Mouse (Mus musculus) midbrain, postnatal 0 days (tissue): ENCODE measurements around the gene Lmo2. TPM values are rescaled to one million over a fixed set of nuclear protein-coding genes. Genes with fewer than 3 reads are reported as not detected.

Experiments
- ATAC-seq: fragments of 200-750 bp; cut with Nextera tagmentation; 2 replicates; pipeline ENCODE4 v1.8.0; 2017; ENCODE audit warnings: moderate number of reproducible peaks, mild to moderate bottlenecking, moderate TSS enrichment, moderate library complexity; ENCODE audit not compliant: low FRiP score
- DNase-seq: peaks from one replicate; pipeline ENCODE4 v3.0.0-alpha.2; 2015; ENCODE audit warnings: low spot score
- H3K27ac ChIP-seq: fragments of 300-500 bp; sonication (generic); 2 replicates; pipeline ENCODE4 v1.5.1; 2014; ENCODE audit warnings: low read depth, mild to moderate bottlenecking, low read length, mixed read lengths
- H3K27me3 ChIP-seq: fragments of 300-500 bp; sonication (generic); 2 replicates; pipeline ENCODE4 v1.6.1; 2014; ENCODE audit warnings: low read length, control low read depth, mixed read lengths; ENCODE audit not compliant: insufficient read depth
- H3K36me3 ChIP-seq: fragments of 300-500 bp; sonication (generic); 2 replicates; pipeline ENCODE4 v1.6.1; 2014; ENCODE audit warnings: low read length, control low read depth, mixed read lengths; ENCODE audit not compliant: insufficient read depth
- H3K4me1 ChIP-seq: fragments of 300-500 bp; sonication (generic); 2 replicates; pipeline ENCODE4 v1.6.1; 2014; ENCODE audit warnings: mild to moderate bottlenecking, control low read depth, antibody characterized with exemption, low read length, mixed read lengths; ENCODE audit not compliant: insufficient read depth
- H3K4me2 ChIP-seq: fragments of 300-500 bp; sonication (generic); 2 replicates; pipeline ENCODE4 v1.6.1; 2014; ENCODE audit warnings: low read depth, mild to moderate bottlenecking, low read length, mixed read lengths; ENCODE audit not compliant: poor library complexity, severe bottlenecking
- H3K4me3 ChIP-seq: fragments of 300-500 bp; sonication (generic); 2 replicates; pipeline ENCODE4 v1.5.1; 2014; ENCODE audit warnings: low read depth, mild to moderate bottlenecking, low read length, moderate library complexity
- H3K9ac ChIP-seq: fragments of 300-500 bp; sonication (generic); replicated peaks from 2 replicates; pipeline ENCODE4 v1.6.1; 2014; ENCODE audit warnings: mild to moderate bottlenecking, low read length, moderate library complexity, mixed read lengths; ENCODE audit not compliant: poor library complexity, severe bottlenecking
- H3K9me3 ChIP-seq: fragments of 300-500 bp; sonication (generic); 2 replicates; pipeline ENCODE4 v1.6.1; 2016; ENCODE audit warnings: low read length, control low read depth
- CTCF ChIP-seq: IDR thresholded peaks from 2 replicates; pipeline ENCODE4 v1.5.1; 2016; ENCODE audit warnings: antibody characterized with exemption, mild to moderate bottlenecking
- WGBS: fragments of 180-500 bp; shearing (Covaris S2); extraction: QIAGEN DNeasy Blood & Tissue Kit; methylation state at CpG from one replicate; pipeline ENCODE4 v1.1.7; 2014; 5-methylcytosine and 5-hydroxymethylcytosine counted together
- polyA plus RNA-seq: library from polyadenylated mRNA; unstranded; fragments of >200 nt; fragmentation: Nextera tagmentation; extraction: Ambion mirVana; gene quantifications from 2 replicates; pipeline ENCODE4 v1.2.1, GENCODE M21; 2015
- total RNA-seq: library from RNA; depleted of rRNA; stranded (reverse); fragments of >200 nt; gene quantifications from 2 replicates; pipeline ENCODE4 v1.2.3, GENCODE M21; 2014; rRNA removed

The Lmo2 gene
- 16.1 and 22.2 TPM in 2 replicates for total RNA-seq
- polyA plus RNA-seq = 22.9 and 23.4 TPM in 2 replicates

DNA sequence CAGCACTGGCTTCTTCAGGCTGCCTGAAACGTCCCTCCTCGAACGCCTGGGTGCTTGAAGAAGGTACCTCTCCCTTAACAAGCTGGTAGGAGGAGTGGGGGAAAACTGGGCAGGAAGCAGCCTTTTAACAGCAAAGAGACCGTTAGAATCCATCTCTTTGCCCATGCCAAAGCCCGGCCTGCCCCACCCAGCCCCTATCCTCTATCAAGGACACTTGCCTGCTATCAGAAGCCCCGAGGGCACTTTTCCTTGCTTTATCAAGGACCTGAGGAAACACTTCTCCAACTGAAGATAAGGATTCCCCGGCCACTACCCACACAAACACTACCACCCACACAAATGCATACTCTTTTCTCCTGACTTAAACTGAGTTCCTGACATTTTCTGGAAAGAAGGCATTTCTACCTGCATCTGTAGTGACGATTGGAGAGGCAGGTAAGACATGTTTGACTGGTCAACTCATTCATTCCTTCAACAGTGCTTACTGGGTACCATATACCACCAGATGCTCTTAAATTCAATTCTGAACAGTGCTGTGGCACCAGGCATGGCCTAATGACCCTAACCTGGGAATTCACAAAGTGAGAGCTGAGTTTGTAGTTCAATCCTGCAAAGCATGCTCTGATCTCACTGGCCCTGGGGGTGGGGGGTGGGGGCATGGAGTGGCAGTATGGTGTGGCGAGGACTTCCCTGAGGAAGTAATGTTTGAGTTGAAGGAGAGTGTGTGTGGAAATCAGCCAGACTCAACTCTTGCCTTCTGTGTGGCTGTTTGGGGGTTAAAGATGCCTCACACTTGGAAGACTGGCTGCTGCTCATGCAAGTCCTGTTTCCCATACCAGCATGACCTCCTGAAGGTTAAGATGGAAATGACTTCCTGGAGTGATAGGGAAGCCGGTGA lies at the start of gene Lmo2:
TSS of gene Lmo2 (plus strand) at position 338 of the 898 bp plus-strand sequence.
- no peaks in the 10 kb centered on the region for H3K36me3 ChIP-seq
- DNase-seq = no peak
- H3K9ac ChIP-seq = no peak within 1 kb of the TSS
- no peak for ATAC-seq
- H3K4me1 ChIP-seq = no peaks in the 10 kb centered on the region
- 79% methylated on average over 10 of the region's 10 CpGs for WGBS
- no peak within 1 kb of the TSS for H3K4me3 ChIP-seq
- H3K27ac ChIP-seq = no peak within 1 kb of the TSS
- no peak within 1 kb of the TSS for H3K4me2 ChIP-seq
- H3K27me3 ChIP-seq = no peaks in the 10 kb centered on the region; the same call in 1 of the 2 replicates
- H3K9me3 ChIP-seq = no peaks in the 10 kb centered on the region
- TF ChIP-seq CTCF = no peak

- Histone ChIP-seq H3K4me2 (no peak overlapping the region), H3K4me1 (no peaks in the 10 kb centered on the region), H3K9me3 (no peaks in the 10 kb centered on the region), H3K9ac (no peak overlapping the region), H3K27me3 (no peaks in the 10 kb centered on the region), H3K27ac (no peak overlapping the region), H3K4me3 (no peak overlapping the region), H3K36me3 (no peaks in the 10 kb centered on the region)
- TF ChIP-seq CTCF = no peak
- peak; percentile 65 for DNase-seq
- 88% methylated on average over 5 of the region's 5 CpGs for WGBS
- no peak for ATAC-seq
Measured at GRCm38 (mm10) chr2:103910601-103911000, 47.2 kb upstream of the Lmo2 start.

DNA sequence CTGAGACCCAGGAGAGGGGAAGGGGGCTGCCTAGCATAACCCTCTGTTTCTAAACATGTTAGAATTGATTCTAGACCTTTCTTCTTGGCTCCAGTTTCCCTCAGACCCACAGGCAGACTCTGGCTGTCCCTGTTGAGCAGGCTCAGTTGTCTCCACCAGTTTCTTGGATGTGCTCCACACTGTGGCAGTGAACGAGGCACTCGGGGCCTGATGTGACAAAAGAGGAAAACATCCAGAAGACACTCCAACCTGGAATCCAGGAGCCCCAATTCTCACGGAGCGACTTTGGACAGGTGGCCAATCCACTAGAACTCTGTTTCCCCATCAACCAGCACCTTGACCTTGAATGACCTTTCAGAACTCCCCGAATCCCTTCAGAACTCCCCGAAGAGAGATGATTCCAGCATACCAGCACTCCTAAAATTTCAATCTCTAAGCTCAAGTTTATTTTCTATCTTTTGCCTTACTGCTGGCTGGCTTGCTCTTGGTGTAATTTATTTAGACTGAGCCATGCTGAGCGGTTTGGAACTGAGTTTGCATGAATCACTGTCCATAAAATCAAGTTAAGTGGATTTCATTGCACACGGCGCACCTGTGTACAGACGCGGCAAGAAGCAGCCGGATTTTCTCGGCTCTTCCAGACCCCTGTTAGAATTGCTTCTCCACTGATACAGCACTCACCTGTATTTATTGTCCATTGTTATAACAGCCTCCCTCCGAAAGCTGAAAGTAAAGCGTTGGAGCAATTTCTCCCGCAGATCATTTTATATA lies 45.1 kb upstream of the Lmo2 start:
- no peaks in the 10 kb centered on the region for H3K9me3 ChIP-seq
- 0 out of 2 replicates have a peak overlapping the region, but pooled peaks have one; percentile 12 for H3K27ac ChIP-seq
- 81% methylated on average over 16 of the region's 16 CpGs for WGBS
- ATAC-seq (no peak), DNase-seq (peak; percentile 54)
- TF ChIP-seq CTCF = no peak
- no peak overlapping the region for H3K9ac ChIP-seq
- H3K4me2 ChIP-seq = no peak overlapping the region
- H3K36me3 ChIP-seq = no peaks in the 10 kb centered on the region
- no peaks in the 10 kb centered on the region for H3K4me1 ChIP-seq
- H3K27me3 ChIP-seq = no peaks in the 10 kb centered on the region
- H3K4me3 ChIP-seq = no peak overlapping the region

- no peak for TF ChIP-seq CTCF
- DNase-seq = no peak
- Histone ChIP-seq H3K27me3 (no peaks in the 10 kb centered on the region), H3K4me1 (no peaks in the 10 kb centered on the region), H3K4me2 (no peak overlapping the region), H3K9ac (no peak overlapping the region), H3K4me3 (no peak overlapping the region), H3K9me3 (no peaks in the 10 kb centered on the region), H3K36me3 (no peaks in the 10 kb centered on the region), H3K27ac (0 out of 2 replicates have a peak overlapping the region, but pooled peaks have one; percentile 12)
- 76% methylated on average over 6 of the region's 6 CpGs for WGBS
- ATAC-seq = 0 out of 2 replicates have a peak, but pooled peaks have one; percentile 47
Measured at GRCm38 (mm10) chr2:103913252-103913650, 44.5 kb upstream of the Lmo2 start.

GRCm38 (mm10) chr2:103916069-103916468 lies 41.7 kb upstream of the Lmo2 start:
- no peak overlapping the region for H3K4me2 ChIP-seq
- H3K4me3 ChIP-seq = no peak overlapping the region
- H3K9me3 ChIP-seq = no peaks in the 10 kb centered on the region
- TF ChIP-seq CTCF = no peak
- H3K9ac ChIP-seq = no peak overlapping the region
- H3K4me1 ChIP-seq = no peaks in the 10 kb centered on the region
- ATAC-seq = no peak
- no peak overlapping the region for H3K27ac ChIP-seq
- no peaks in the 10 kb centered on the region for H3K36me3 ChIP-seq
- 86% methylated on average over 5 of the region's 5 CpGs for WGBS
- H3K27me3 ChIP-seq = no peaks in the 10 kb centered on the region
- DNase-seq = no peak
